Mouse (Mus musculus): ENCODE measurements around the gene Gm20869. TPM values are rescaled to one million over a fixed set of nuclear protein-coding genes. Genes with fewer than 3 reads are reported as not detected.
"Not testable (repeated sequence)": the region's sequence is repeated elsewhere in the genome, so short reads cannot be mapped to it uniquely, and the experiment has no call there.

Gene Gm20869
- not detected for total RNA-seq (2021)
- long read RNA-seq, experiment 1: 0 reads
- long read RNA-seq, experiment 2: 0 reads

GRCm38 (mm10) chrY:71469149-71469548, at the start of gene Gm20869:
TSS of gene Gm20869 (plus strand) at chrY:71469449.
- H3K4me3 ChIP-seq; H3K27ac ChIP-seq; DNase-seq (ENCODE audit: extremely low spot score in 1 of 2, low spot score in 2 of 2); intact Hi-C loops (cut with DNase I): not testable (repeated sequence)

Other genes with a start within 250 kb of the Gm20869 start
- gene Gm20870, start 222.6 kb downstream of the Gm20869 start, total RNA-seq (2021): not detected

Data from left cerebral cortex, adult 2 months (tissue).